Mouse (Mus musculus) c-Kit-positive CD71-negative TER-119-negative erythroid progenitor cells, embryonic 14.5 days (primary cell): Measurements from ENCODE around the gene Spsb3.

Experiments
- DNase-seq: peaks from one replicate; pipeline ENCODE4 v3.0.0-alpha.2; 2013; ENCODE audit warnings: low read depth

The Spsb3 gene

DNA sequence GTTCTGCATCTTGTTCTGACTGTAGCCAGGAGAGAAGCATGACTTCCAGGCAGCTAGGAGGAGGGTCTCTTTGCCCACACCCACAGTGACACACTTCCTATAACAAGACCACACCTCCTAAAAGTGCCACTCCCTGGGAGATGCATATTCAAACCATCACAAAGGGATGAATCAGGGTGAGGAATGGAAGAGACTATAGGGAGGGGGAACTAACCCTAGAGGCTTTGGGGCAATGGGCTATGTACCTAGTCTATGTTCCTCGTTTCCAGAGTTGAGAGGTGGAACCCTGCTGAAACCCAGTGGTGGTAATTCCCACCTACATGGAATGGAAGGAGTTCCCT lies 12.1 kb upstream of the Spsb3 start:
- DNase-seq, result no peak

GRCm38 (mm10) chr17:24874989-24875388 lies 11.5 kb upstream of the Spsb3 start:
- no peak for DNase-seq

- DNase-seq, result no peak
Measured at GRCm38 (mm10) chr17:24877336-24878116, 8.9 kb upstream of the Spsb3 start.

- DNase-seq, result no peak
Measured at GRCm38 (mm10) chr17:24878117-24878397, 8.4 kb upstream of the Spsb3 start.

DNA sequence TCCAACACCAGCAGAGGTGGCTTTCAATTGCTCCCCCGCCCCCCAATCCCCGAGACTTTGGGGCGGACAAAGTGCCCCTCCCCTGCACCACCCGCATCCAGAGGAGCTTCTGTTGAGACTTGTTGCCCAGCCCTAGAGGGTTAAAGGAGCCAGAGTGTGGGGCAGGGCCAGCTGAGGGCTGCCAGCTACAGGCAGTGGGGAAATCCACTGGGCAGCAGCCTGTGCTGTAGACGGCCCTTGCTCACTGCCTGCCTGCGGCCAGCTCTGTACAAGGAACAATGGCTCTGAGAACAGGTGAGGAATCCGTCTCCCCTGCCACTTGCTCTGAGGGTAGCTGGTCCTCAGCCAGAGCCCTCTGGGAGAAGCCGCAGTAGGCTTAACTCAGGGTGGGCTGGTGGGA lies 7.9 kb upstream of the Spsb3 start:
- no peak for DNase-seq

- peak; percentile 62 for DNase-seq
Measured at GRCm38 (mm10) chr17:24881738-24882440, 4.6 kb upstream of the Spsb3 start.

DNA sequence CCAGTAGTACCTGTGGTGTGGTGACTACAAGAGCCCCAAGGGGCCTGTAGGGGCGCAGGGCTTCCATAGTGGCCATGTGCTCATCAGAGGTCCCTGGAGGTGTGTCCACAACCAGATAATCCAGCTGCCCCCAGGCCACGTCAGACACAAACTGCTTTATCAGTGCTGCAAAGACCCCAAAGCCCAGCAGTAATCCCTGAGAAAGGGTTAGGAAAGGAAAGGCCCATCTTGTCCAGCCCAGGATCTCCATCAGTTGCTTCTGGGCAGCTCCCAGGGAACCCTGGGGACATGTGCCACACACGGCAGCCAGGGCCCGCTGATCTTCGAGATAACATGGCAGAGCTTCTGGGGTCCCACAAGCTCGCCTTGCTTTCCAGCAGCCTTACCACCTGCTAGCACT lies 2.1 kb upstream of the Spsb3 start:
- DNase-seq, result no peak

GRCm38 (mm10) chr17:24885356-24886133 lies 898 bp upstream of the Spsb3 start:
- DNase-seq, result no peak

DNA sequence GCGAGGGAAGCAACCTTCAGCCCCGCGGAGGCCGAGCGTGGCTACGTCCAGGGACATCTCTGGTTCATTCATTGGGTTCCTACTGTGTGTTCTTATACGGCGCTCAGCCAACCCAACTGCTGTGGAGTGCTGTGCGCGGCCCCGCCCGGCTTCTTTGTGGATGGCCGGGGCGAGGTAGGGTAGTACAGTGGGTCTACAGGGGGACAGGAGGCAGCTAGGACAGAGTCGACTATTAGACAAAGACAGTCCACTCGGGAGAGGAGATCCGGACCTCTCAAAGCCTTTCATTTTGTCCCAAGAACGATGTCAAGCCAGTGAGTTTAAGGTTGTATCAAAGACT lies 459 bp downstream of the Spsb3 start:
- DNase-seq, result peak; percentile 16

DNA sequence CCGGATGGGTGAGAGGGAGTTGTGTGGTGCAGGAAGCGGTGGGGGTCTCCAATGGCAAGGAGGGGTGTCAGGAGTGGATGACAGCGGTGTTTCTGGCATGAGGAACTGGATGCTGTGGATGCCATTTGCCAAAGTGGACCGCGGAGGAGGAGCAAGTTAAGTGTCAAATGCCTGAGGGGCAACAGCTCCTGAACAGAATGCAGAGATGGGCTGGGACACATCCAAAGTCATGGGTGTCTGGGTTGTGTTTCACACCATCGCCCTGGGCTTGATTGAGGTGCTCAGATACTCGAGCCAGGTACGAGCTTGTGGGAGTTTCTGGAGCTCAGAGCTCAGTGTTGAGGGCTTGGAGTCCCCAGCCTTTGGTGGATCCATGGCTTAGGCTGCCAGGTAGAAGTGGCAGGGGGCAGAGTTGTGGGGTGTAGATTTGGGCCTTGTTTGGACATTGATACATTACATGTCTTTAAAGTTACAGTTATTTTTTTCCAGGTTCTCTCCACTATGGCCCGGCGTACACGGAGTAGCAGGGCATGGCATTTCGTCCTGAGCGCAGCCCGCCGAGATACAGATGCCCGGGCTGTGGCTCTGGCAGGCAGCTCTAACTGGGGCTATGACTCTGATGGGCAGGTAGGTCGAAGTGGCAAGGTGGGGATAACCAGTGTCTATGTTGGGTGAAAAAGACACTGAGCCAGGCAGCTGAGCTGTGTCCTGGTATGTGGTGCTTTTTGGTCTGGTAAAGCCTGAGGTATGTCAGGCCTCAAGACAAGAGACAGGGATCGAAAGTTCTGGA lies 1.0 kb downstream of the Spsb3 start:
- peak; percentile 13 for DNase-seq

GRCm38 (mm10) chr17:24888862-24889261 lies 2.4 kb downstream of the Spsb3 start:
- DNase-seq, result no peak

- DNase-seq, result no peak
Measured at GRCm38 (mm10) chr17:24890151-24891092, 4.0 kb downstream of the Spsb3 start.

- no peak for DNase-seq
Measured at GRCm38 (mm10) chr17:24891321-24891720, 4.9 kb downstream of the Spsb3 start.

- DNase-seq, result no peak
Measured at GRCm38 (mm10) chr17:24892785-24893184, 6.3 kb downstream of the Spsb3 start.

- no peak for DNase-seq
Measured at GRCm38 (mm10) chr17:24893276-24893675, 6.8 kb downstream of the Spsb3 start.

DNA sequence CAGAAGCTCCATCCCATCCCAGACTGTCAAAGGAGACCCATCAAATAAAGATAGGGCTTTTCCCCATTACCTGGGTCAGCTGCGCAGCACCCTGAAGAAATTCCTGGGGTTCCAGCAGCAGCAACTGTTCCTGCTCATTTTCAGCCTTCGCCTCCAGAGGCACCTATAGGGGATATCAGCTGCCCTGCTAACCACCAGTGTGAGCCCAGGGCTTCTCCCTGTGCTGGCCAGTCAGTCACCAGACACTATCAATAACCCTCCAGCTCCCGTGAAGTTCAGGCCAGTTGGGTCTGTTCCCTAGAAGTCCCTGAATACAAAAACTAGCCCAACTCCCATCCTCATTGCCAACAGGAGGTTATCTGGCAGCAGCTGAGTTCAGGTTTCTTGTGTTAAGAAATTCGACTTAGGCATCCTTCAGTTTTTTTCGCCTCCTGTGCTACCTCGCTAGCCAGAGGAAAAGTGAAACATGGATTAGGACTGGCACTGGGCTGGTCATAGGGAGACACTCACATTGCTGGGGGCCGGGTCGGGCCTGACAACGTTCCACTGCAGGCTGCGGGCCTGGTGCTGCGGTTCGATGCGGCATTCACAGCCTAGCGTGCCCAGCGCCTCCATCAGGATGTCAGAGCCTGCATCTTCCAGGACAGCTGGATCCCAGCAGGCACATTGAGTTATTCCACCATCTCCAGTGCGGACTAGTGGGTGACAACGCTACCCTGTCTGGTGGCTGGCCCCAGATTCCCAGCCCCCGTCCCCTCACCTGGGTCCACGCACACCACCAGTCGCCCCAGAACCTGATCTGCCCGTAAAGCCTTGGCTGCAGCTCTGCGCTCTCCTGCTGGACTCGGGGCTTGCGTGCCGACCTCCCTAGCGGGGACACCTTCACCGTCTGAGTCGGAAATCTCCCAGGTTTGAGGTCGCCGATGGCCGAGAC lies 7.9 kb downstream of the Spsb3 start:
- no peak for DNase-seq

- peak; percentile 83 for DNase-seq
Measured at GRCm38 (mm10) chr17:24894995-24895547, 8.6 kb downstream of the Spsb3 start, which contains the start of the genes Eme2 and Mrps34. Gene Eme2, minus strand, starts transcription at chr17:24895087. Gene Mrps34, plus strand, starts transcription at chr17:24895116.

DNA sequence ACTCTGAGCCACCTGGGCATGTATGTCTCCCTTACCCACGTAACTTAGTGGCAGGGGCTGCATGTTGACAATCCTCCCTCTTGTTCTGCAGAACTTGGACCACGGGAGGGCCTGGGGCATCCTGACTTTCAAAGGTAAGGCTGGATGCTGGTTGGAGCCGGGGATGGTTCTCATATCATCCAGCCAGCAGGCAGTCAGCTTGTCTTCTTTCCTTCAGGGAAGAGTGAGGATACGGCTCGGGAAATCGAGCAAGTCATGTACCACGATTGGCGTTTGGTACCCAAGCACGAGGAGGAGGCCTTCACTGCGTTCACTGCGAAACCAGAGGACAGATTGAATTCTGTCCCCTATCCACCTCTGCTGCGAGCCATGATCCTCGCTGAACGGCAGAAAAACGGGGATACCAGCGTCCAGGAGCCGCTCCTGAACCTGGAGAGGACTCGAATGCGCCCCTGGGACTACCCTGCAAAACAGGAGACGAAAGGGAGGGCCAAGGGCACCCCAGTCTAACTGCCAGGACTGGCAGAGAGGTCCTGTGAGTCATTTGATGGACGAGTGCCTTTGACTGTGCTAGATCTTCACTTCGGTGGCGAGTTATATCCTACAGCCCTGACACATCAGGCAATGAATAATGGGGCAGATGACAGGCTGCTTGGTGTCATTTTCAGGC lies 9.3 kb downstream of the Spsb3 start:
- no peak for DNase-seq
